Mouse (Mus musculus) gastrocnemius, postnatal 25 days (tissue): ENCODE measurements around the gene Rcan1. TPM values are rescaled to one million over a fixed set of nuclear protein-coding genes. Genes with fewer than 3 reads are reported as not detected.
A peak's percentile ranks its signal among the peaks of the same experiment; 100 is the strongest.
"Not testable (repeated sequence)": the region's sequence is repeated elsewhere in the genome, so short reads cannot be mapped to it uniquely, and the experiment has no call there.

Experiments
- DNase-seq: peaks from one replicate; pipeline ENCODE4 v3.0.0; 2022
- total RNA-seq, 2 experiments: library from RNA; stranded (reverse); gene quantifications; 1 replicate in 1 of 2; 2 replicates in 1 of 2; pipeline ENCODE4 v1.2.3; 2021

Rcan1 gene
- total RNA-seq, 2 experiments from 2014 or later = 55.0 to 133 TPM

GRCm38 (mm10) chr16:92435431-92435985, 35.2 kb downstream of the Rcan1 start:
- no peak for DNase-seq

- no peak for DNase-seq
These were observed 37.5 kb downstream of the Rcan1 start for GRCm38 (mm10) chr16:92433176-92433575.

GRCm38 (mm10) chr16:92430731-92431130, 39.9 kb downstream of the Rcan1 start:
- DNase-seq = no peak

- DNase-seq = no peak
These were observed 42.3 kb downstream of the Rcan1 start for GRCm38 (mm10) chr16:92428197-92428950.

- no peak for DNase-seq
These were observed 44.0 kb downstream of the Rcan1 start for GRCm38 (mm10) chr16:92426708-92427107.

- DNase-seq = no peak
These were observed 44.8 kb downstream of the Rcan1 start for GRCm38 (mm10) chr16:92425875-92426274.

- DNase-seq = no peak
These were observed 47.3 kb downstream of the Rcan1 start for GRCm38 (mm10) chr16:92423363-92423762.

- no peak for DNase-seq
These were observed 48.0 kb downstream of the Rcan1 start for GRCm38 (mm10) chr16:92422435-92423362.

GRCm38 (mm10) chr16:92421147-92421934, 49.3 kb downstream of the Rcan1 start:
- DNase-seq = no peak

GRCm38 (mm10) chr16:92420641-92421040, 50.0 kb downstream of the Rcan1 start:
- no peak for DNase-seq

GRCm38 (mm10) chr16:92419099-92419498, 51.6 kb downstream of the Rcan1 start:
- DNase-seq = no peak

GRCm38 (mm10) chr16:92417267-92417666, 53.4 kb downstream of the Rcan1 start:
- DNase-seq = no peak

- DNase-seq = no peak
These were observed 55.0 kb downstream of the Rcan1 start for GRCm38 (mm10) chr16:92415702-92416118.

GRCm38 (mm10) chr16:92415038-92415437, 55.6 kb downstream of the Rcan1 start:
- not testable (repeated sequence) for DNase-seq

GRCm38 (mm10) chr16:92412888-92413287, 57.8 kb downstream of the Rcan1 start:
- DNase-seq = no peak

- no peak for DNase-seq
These were observed 58.5 kb downstream of the Rcan1 start for GRCm38 (mm10) chr16:92411981-92412706.

- DNase-seq = no peak
These were observed 60.3 kb downstream of the Rcan1 start for GRCm38 (mm10) chr16:92410344-92410743.

- no peak for DNase-seq
These were observed 62.8 kb downstream of the Rcan1 start for GRCm38 (mm10) chr16:92407883-92408282.

GRCm38 (mm10) chr16:92404141-92404540, 66.5 kb downstream of the Rcan1 start:
- DNase-seq = no peak

GRCm38 (mm10) chr16:92403069-92403468, 67.6 kb downstream of the Rcan1 start:
- peak; percentile 42 for DNase-seq

GRCm38 (mm10) chr16:92402216-92402615, 68.5 kb downstream of the Rcan1 start:
- no peak for DNase-seq
